Mouse (Mus musculus) CD4-positive, CD25-positive, alpha-beta regulatory T cell, adult 2 months (primary cell): ENCODE data around the gene Hrc.

ENCODE experiments used
- DNase-seq: peaks from one replicate; pipeline ENCODE4 v3.0.0-alpha.2; 2012; ENCODE audit warnings: low read depth, low spot score

Hrc gene

GRCm38 (mm10) chr7:45365742-45366651, 30.9 kb downstream of the Hrc start:
- DNase-seq = peak; percentile 30

GRCm38 (mm10) chr7:45366652-45367019, 31.5 kb downstream of the Hrc start, which contains the start of gene Ppfia3:
Gene Ppfia3, minus strand, starts transcription at chr7:45367019.
- no peak for DNase-seq

DNA sequence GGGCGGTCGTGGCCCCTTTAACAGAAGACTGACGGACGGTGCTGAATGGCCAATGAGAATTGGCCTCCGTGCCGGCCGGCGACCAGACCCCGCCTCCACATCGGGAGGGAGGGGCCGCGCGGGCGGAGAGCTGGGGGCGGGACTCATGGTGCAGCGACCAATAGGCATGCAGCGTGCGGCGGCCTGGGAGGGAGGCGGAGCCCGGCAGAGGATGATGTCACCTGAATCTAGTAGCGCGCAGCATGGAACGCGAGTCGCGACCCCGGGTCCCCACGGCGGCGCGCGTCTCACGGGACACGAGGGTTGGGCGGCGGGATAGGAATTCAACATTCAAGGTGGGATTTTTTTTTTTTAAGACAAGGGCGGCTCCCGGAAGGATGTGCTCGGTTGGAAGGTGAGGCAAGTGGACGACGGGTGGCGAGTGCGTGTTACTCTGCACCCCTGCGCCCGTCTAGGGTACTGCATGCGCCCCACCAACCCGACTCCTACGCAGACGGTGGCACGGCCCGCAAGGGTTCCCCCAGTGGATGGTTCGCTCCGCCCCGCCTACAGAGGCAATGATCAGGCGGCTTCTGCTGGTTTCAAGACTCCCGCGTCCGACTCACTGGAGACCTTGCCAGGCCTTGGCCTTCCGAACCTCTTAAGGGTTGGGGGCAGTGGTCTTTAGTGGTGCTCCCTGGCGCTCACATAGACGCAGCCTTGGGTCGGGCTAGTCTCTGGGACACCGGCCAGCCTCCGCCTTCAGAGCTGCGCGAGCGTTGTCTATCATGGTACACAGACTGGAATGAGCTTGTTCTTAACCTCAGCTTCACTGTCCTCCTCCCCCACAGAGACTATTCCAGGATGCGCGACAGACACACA, 32.2 kb downstream of the Hrc start:
- peak; percentile 97 for DNase-seq

GRCm38 (mm10) chr7:45368178-45368577, 33.1 kb downstream of the Hrc start:
- DNase-seq = no peak

DNA sequence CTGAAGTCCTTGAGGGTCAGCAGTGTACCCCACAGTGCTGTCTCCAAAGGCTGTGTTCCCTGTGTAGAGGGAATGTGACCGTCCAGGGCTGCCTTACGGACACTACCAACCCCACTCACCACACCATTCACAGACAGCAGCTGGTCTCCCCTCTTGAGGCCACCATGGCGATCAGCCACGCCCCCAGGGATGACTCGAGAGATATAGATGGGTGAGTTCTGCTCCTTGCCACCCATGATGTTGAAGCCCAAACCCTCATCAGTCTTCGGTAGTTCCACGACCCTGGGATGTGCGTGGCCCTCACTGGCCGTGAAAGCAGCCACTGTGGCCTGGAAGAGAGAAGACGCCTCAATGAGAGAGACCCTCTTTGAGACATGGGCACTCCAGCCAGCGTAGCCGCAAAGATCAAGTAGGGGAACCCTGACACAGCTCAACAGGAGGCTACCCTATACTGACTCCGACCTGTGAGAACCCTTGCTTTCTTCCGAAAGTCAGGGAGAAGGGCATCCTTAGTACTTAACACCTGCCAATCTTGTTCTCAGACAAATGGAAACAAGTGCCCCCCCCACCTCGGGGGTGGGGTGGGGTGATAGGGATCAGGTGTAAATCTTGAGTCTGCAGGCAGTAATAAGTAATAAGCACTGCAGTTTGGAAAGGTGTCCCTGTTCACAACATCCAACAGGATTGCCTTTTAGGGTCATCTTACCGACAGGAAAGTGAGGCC, 34.1 kb downstream of the Hrc start:
- DNase-seq = no peak

DNA sequence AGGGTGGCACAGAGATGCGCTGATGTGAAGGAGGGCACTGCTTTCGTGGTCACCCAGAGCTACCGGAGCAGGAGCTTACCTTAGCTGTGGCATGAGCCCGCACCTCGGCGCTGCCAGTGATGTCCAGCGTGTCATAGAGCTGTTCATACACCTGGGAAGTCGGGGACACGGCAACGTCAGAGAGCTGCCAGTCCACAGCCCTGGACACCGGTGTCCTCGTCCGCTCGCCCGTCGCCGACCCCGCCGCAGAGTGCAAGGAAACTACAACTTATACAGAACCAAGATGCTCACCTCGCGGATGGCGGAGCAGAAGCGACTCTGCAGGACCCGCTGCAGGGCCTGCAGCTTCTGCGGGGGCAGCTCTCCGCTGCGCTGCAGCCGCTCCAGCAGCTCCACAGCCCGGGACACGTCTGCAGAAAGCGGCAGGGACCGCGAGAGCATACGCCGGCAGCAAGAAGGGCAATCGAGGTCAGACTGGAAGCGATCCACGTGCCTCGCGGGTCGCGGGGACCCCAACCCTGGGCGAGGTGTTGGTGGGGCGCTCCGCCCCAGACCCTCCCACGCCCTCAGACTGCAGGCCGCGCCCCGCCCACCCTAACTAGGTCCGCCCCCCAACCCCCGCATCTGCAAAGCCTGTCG, 34.9 kb downstream of the Hrc start:
- DNase-seq = no peak

DNA sequence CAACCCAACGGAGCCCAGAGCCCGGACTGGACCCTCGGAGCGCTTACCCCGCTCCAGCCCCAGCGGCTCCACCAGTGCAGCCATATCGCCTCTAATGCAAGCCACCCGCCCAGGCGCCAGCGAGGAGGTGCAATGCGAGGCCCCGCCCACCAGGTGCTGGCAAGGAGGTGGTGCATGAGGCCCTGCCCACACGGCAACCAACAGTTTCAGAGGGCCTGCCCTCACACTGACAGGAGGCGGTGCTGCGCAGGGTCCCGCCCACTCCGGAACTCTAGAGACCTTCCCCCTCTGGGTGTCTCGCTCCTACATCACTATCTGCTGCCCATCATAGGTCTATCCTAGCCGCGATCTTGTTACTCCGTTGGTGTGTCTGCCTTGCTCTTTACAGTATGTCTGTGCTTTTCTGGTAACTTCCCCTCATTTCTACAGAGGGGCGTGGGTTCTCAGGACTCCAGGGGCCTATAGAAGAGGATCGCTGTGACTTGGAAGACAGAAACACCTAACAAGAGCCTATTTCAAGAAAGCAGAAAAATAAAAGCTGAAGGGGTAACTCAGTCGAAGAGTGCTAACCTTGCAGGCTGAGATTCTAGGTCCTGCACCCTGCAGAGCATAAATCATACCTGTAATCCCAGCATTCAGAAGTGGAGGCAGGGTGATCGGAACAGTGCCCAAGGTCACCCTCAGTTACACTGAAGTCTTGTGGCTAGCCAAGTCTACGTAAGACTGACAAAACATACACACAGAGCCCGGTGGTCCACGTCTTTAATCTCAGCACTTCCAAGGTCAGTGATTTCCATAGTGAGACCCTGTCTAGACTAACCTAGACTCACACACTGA, 35.6 kb downstream of the Hrc start, which contains the start of gene Lin7b:
Gene Lin7b, minus strand, starts transcription at position 109 of the 837 bp plus-strand sequence.
- DNase-seq = peak; percentile 94

GRCm38 (mm10) chr7:45372371-45372770, 37.3 kb downstream of the Hrc start:
- DNase-seq = no peak

- no peak for DNase-seq
Observed at GRCm38 (mm10) chr7:45374620-45375019, 39.5 kb downstream of the Hrc start.

GRCm38 (mm10) chr7:45376057-45376456, 41.0 kb downstream of the Hrc start:
- no peak for DNase-seq

- no peak for DNase-seq
Observed at GRCm38 (mm10) chr7:45386077-45386476, 51.0 kb downstream of the Hrc start.
